Mouse (Mus musculus) testis, adult 2 months (tissue): ENCODE measurements at regions not wholly inside any gene's neighbourhood (a gene's known extent, or its start where the extent isn't known, plus 50 kb on each side); places are given as distances from the start of the nearest gene placed in this dataset.

Experiments
- H3K27ac ChIP-seq: fragments of 200-500 bp; 2 replicates; pipeline ENCODE4 v1.5.1; 2012; ENCODE audit warnings: low read depth, low read length; ENCODE audit not compliant: control insufficient read depth, insufficient read depth
- H3K27me3 ChIP-seq: fragments of 200-500 bp; 2 replicates; pipeline ENCODE4 v1.6.1; 2012; ENCODE audit warnings: mild to moderate bottlenecking, low read length, moderate library complexity; ENCODE audit not compliant: control insufficient read depth, insufficient read depth
- H3K36me3 ChIP-seq: fragments of 200-500 bp; 2 replicates; pipeline ENCODE4 v1.6.1; 2012; ENCODE audit warnings: mild to moderate bottlenecking, low read length; ENCODE audit not compliant: control insufficient read depth, insufficient read depth
- H3K4me1 ChIP-seq: fragments of 200-500 bp; 2 replicates; pipeline ENCODE4 v1.6.1; 2012; ENCODE audit warnings: low read length; ENCODE audit not compliant: control insufficient read depth, insufficient read depth
- H3K4me3 ChIP-seq: fragments of 200-500 bp; 2 replicates; pipeline ENCODE4 v1.5.1; 2012; ENCODE audit warnings: low read depth, mild to moderate bottlenecking, low read length, moderate library complexity, mixed read lengths; ENCODE audit not compliant: control insufficient read depth
- CTCF ChIP-seq: fragments of 200-500 bp; IDR thresholded peaks from 2 replicates; pipeline ENCODE4 v1.5.1; 2012; ENCODE audit warnings: low read depth, mild to moderate bottlenecking, inconsistent platforms, low read length, moderate library complexity; ENCODE audit not compliant: control insufficient read depth, insufficient read depth, insufficient replicate concordance
- POLR2A ChIP-seq: fragments of 200-500 bp; IDR thresholded peaks from 2 replicates; pipeline ENCODE4 v1.6.1; 2012; ENCODE audit warnings: low read depth, mild to moderate bottlenecking, inconsistent platforms, low read length, moderate library complexity; ENCODE audit not compliant: control insufficient read depth

GRCm38 (mm10) chr5:132703455-132704100, 160.4 kb upstream of the Auts2 start:
- H3K27ac ChIP-seq = no peak overlapping the region
- no peak overlapping the region for H3K4me3 ChIP-seq
- no peaks in the 10 kb centered on the region for H3K4me1 ChIP-seq
- H3K36me3 ChIP-seq = no peaks in the 10 kb centered on the region
- no peaks in the 10 kb centered on the region for H3K27me3 ChIP-seq
- no peak for TF ChIP-seq CTCF
- TF ChIP-seq POLR2A = no peak

GRCm38 (mm10) chr5:132702573-132702972, 159.4 kb upstream of the Auts2 start:
- Histone ChIP-seq H3K36me3 (no peaks in the 10 kb centered on the region), H3K27ac (no peak overlapping the region)

GRCm38 (mm10) chr5:132690784-132691183, 147.6 kb upstream of the Auts2 start:
- H3K36me3 ChIP-seq = no peaks in the 10 kb centered on the region
- H3K27me3 ChIP-seq = no peaks in the 10 kb centered on the region
- no peaks in the 10 kb centered on the region for H3K4me1 ChIP-seq
- H3K4me3 ChIP-seq = no peak overlapping the region
- no peak overlapping the region for H3K27ac ChIP-seq
- TF ChIP-seq POLR2A (no peak), CTCF (no peak)

More at GRCm38 (mm10) chr5:132702573-132702972, 159.4 kb upstream of the Auts2 start:
- TF ChIP-seq CTCF = no peak
- TF ChIP-seq POLR2A = no peak
- Histone ChIP-seq H3K4me1 (no peaks in the 10 kb centered on the region), H3K27me3 (no peaks in the 10 kb centered on the region), H3K4me3 (no peak overlapping the region)

- Histone ChIP-seq H3K4me1 (no peaks in the 10 kb centered on the region), H3K27me3 (no peaks in the 10 kb centered on the region), H3K4me3 (no peak overlapping the region), H3K27ac (no peak overlapping the region), H3K36me3 (no peaks in the 10 kb centered on the region)
- no peak for TF ChIP-seq POLR2A
- TF ChIP-seq CTCF = no peak
Measured at GRCm38 (mm10) chr5:132675261-132675660, 132.1 kb upstream of the Auts2 start.

- no peaks in the 10 kb centered on the region for H3K36me3 ChIP-seq
- no peak overlapping the region for H3K4me3 ChIP-seq
- no peak overlapping the region for H3K27ac ChIP-seq
- no peaks in the 10 kb centered on the region for H3K27me3 ChIP-seq
- no peaks in the 10 kb centered on the region for H3K4me1 ChIP-seq
- TF ChIP-seq POLR2A = no peak
- TF ChIP-seq CTCF = no peak
Measured at GRCm38 (mm10) chr5:132673599-132674305, 130.6 kb upstream of the Auts2 start.

GRCm38 (mm10) chr5:132671496-132671895, 128.4 kb upstream of the Auts2 start:
- Histone ChIP-seq H3K4me1 (no peaks in the 10 kb centered on the region), H3K4me3 (no peak overlapping the region), H3K36me3 (no peaks in the 10 kb centered on the region), H3K27me3 (no peaks in the 10 kb centered on the region), H3K27ac (no peak overlapping the region)
- TF ChIP-seq POLR2A (no peak), CTCF (no peak)

- H3K4me3 ChIP-seq = no peak overlapping the region
- H3K27me3 ChIP-seq = no peaks in the 10 kb centered on the region
- no peaks in the 10 kb centered on the region for H3K36me3 ChIP-seq
- no peaks in the 10 kb centered on the region for H3K4me1 ChIP-seq
- no peak overlapping the region for H3K27ac ChIP-seq
- TF ChIP-seq CTCF = no peak
- no peak for TF ChIP-seq POLR2A
Measured at GRCm38 (mm10) chr5:132667316-132667715, 124.2 kb upstream of the Auts2 start.
